9 mouse cellular contexts compared by ENCODE assay signal in genomic region chr4:151604481-151604880, GRCm38 (mm10).
DNase-seq lines count a peak whose midpoint lies in the region; ATAC-seq and TF ChIP-seq lines count a peak whose summit lies in the region.
"Had no signal": no experiment of that assay in that cellular context is flagged by ENCODE, and none has a peak within 500 bp of the region (broad histone marks: within the 10 kb centered on the region; RNA-seq: fewer than 3 reads in every experiment).

No protein-coding gene starts in this region.

- ATAC-seq in heart, postnatal 0 days (ENCODE audit: insufficient read depth, low read depth), result peak; percentile 97

- peak; percentile 23 for DNase-seq in right cerebral cortex, adult 18-20 months
- DNase-seq in right cerebral cortex, postnatal 36 days (ENCODE audit: low spot score in 2 of 2), result no peak
- DNase-seq in heart, postnatal 0 days (ENCODE audit: low spot score), result peak; percentile 81
- DNase-seq in kidney, postnatal 25 days, result peak; percentile 80 to 84
- peak; percentile 30 for DNase-seq in lung, adult 2 months
- DNase-seq in retina, postnatal 7 days (ENCODE audit: low read depth, low spot score), result peak; percentile 24
- no peak for DNase-seq in cerebellum, adult 11-12 months

- H3K9ac ChIP-seq in heart, postnatal 0 days (replicated peaks; ENCODE audit: low read depth, low read length), result no peak overlapping the region

- TF ChIP-seq CTCF in embryonic fibroblast, embryonic 13.5 days (IDR thresholded peaks at IDR 0.05; ENCODE audit: borderline replicate concordance, insufficient read depth, low read length), result 0 out of 2 replicates have a peak, but pooled peaks have one; percentile 1
- TF ChIP-seq CTCF in heart, postnatal 0 days (IDR thresholded peaks at IDR 0.05; ENCODE audit: low read depth), result 0 out of 2 replicates have a peak, but pooled peaks have one; percentile 4
- no peak for TF ChIP-seq CTCF in lung, adult 2 months (IDR thresholded peaks at IDR 0.05; ENCODE audit: insufficient read depth, low read length)

- H3K4me3 ChIP-seq in embryonic fibroblast, embryonic 13.5 days (ENCODE audit: insufficient read depth, low read length), result no peak overlapping the region
- H3K4me3 ChIP-seq in heart, postnatal 0 days (ENCODE audit: low read depth, low read length), result no peak overlapping the region
- no peak overlapping the region for H3K4me3 ChIP-seq in lung, adult 2 months (replicated peaks; ENCODE audit: extremely low read depth, low read depth, low read length)
- H3K4me3 ChIP-seq: megakaryocyte, embryonic 14.5 days had no signal

- TF ChIP-seq POLR2A in embryonic fibroblast, embryonic 13.5 days (IDR thresholded peaks at IDR 0.05; ENCODE audit: low read depth, low read length), result no peak
- TF ChIP-seq POLR2A in lung, adult 2 months (IDR thresholded peaks at IDR 0.05; ENCODE audit: borderline replicate concordance, extremely low read depth, low read depth, low read length), result no peak

- no peaks in the 10 kb centered on the region for H3K4me1 ChIP-seq in embryonic fibroblast, embryonic 13.5 days (ENCODE audit: control insufficient read depth, insufficient read depth, low read length)
- H3K4me1 ChIP-seq in heart, postnatal 0 days (ENCODE audit: control insufficient read depth, insufficient read depth), result no peaks in the 10 kb centered on the region
- H3K4me1 ChIP-seq in lung, adult 2 months (ENCODE audit: control insufficient read depth, insufficient read depth, low read length), result no peaks in the 10 kb centered on the region

- no peaks in the 10 kb centered on the region for H3K36me3 ChIP-seq in heart, postnatal 0 days (replicated peaks; ENCODE audit: control insufficient read depth, insufficient read depth, low read length)

- H3K27me3 ChIP-seq in heart, postnatal 0 days (ENCODE audit: control insufficient read depth, insufficient read depth, low read length), result no peaks in the 10 kb centered on the region
- H3K27me3 ChIP-seq: megakaryocyte, embryonic 14.5 days had no signal

- H3K4me2 ChIP-seq in heart, postnatal 0 days (ENCODE audit: low read depth, low read length), result no peak overlapping the region

- no peaks in the 10 kb centered on the region for H3K9me3 ChIP-seq in heart, postnatal 0 days (replicated peaks; ENCODE audit: control insufficient read depth, low read length)

- WGBS in heart, postnatal 0 days, result 7% methylated on average over 16 of the region's 16 CpGs
- WGBS in lung, adult 2 months, result 8% methylated on average over 16 of the region's 16 CpGs

- no peak overlapping the region for H3K27ac ChIP-seq in embryonic fibroblast, embryonic 13.5 days (ENCODE audit: insufficient read depth, low read length)
- no peak overlapping the region for H3K27ac ChIP-seq in heart, postnatal 0 days (ENCODE audit: low read depth)

- TF ChIP-seq EP300 in heart, postnatal 0 days (IDR thresholded peaks at IDR 0.05; ENCODE audit: low read depth), result no peak

Comparison
In these comparisons a context has a peak if more than half of its experiments do, and no peak if none do; other contexts are left out.
1. DNase-seq: peak in right cerebral cortex, adult 18-20 months (single experiment), heart, postnatal 0 days (single experiment), kidney, postnatal 25 days (2 of 2), lung, adult 2 months (single experiment) and retina, postnatal 7 days (single experiment); none in right cerebral cortex, postnatal 36 days (0 of 2) and cerebellum, adult 11-12 months (single experiment).